14 mouse cellular contexts compared by ENCODE assay signal in genomic region chr1:74066061-74066460, GRCm38 (mm10). TPM values are rescaled to one million over a fixed set of nuclear protein-coding genes. Genes with fewer than 3 reads are reported as not detected.
DNase-seq lines count a peak whose midpoint lies in the region; ATAC-seq and TF ChIP-seq lines count a peak whose summit lies in the region.
"Had no signal": no experiment of that assay in that cellular context is flagged by ENCODE, and none has a peak within 500 bp of the region (broad histone marks: within the 10 kb centered on the region; RNA-seq: fewer than 3 reads in every experiment).

No protein-coding gene starts in this region.

- intact Hi-C loops in heart, postnatal 14 days (cut with DNase I) = no loop called here

- peaks cover 15% of the 10 kb centered on the region for H3K4me1 ChIP-seq in cerebellum, adult 2 months (ENCODE audit: control insufficient read depth, insufficient read depth, low read length)

- H3K4me3 ChIP-seq in cerebellum, adult 2 months (replicated peaks; ENCODE audit: insufficient read depth, low read depth, low read length) = no peak overlapping the region
- H3K4me3 ChIP-seq: megakaryocyte, embryonic 14.5 days; neural tube, embryonic 13.5 days had no signal

- TF ChIP-seq CTCF in cerebellum, adult 2 months (IDR thresholded peaks at IDR 0.05; ENCODE audit: borderline replicate concordance, insufficient read depth, low read depth, low read length) = no peak

- H3K27ac ChIP-seq in cerebellum, adult 2 months (ENCODE audit: insufficient read depth, low read length) = no peak overlapping the region
- H3K27ac ChIP-seq: hindbrain, postnatal 0 days; neural tube, embryonic 13.5 days had no signal

- peak; percentile 49 for DNase-seq in 3134 (ENCODE audit: extremely low read depth, insufficient read length, low spot score)
- DNase-seq in Muller cell, postnatal 12 days (ENCODE audit: inconsistent ontology term) = peak; percentile 57
- DNase-seq in gastrocnemius, adult 8-10 months (ENCODE audit: low spot score in 2 of 2) = peak; percentile 62 to 75
- DNase-seq in heart, postnatal 14 days = peak; percentile 46 to 55
- DNase-seq in cerebellum, adult 2 months = no peak
- DNase-seq in right cerebral cortex, postnatal 10 days (ENCODE audit: low spot score in 2 of 2) = no peak
- DNase-seq: layer of hippocampus, adult 9-11 months had no signal

- H3K27me3 ChIP-seq in cerebellum, adult 2 months (ENCODE audit: control insufficient read depth, insufficient read depth, low read length) = no peaks in the 10 kb centered on the region

- WGBS in cerebellum, adult 2 months = 67% methylated on average over 5 of the region's 5 CpGs

- TF ChIP-seq POLR2A in cerebellum, adult 2 months (IDR thresholded peaks at IDR 0.05; ENCODE audit: borderline replicate concordance, insufficient read depth, low read length) = no peak

- ATAC-seq in erythroid progenitor cell, adult 5-6 weeks (replicated peaks; ENCODE audit: low FRiP score, poor library complexity, severe bottlenecking) = no peak
- ATAC-seq in granulocyte monocyte progenitor cell, adult 5-6 weeks (replicated peaks; ENCODE audit: poor library complexity, severe bottlenecking) = no peak
- ATAC-seq: forebrain, embryonic 14.5 days; hindbrain, postnatal 0 days had no signal

RNA-seq across cellular contexts. Expression of gene Tns1, which starts 58.2 kb away (rescaled TPM):
- total RNA-seq in gastrocnemius, adult 8-10 months (2022) = 100 to 1,000 TPM; 217 to 331 (median 279) TPM
- total RNA-seq in heart, postnatal 14 days (2021) = 100 to 1,000 TPM; 677 to 755 TPM
- polyA plus RNA-seq in cerebellum, adult 2 months (2012; rRNA removed) = 23.4 and 25.1 TPM in 2 replicates
- total RNA-seq in erythroid progenitor cell, adult 5-6 weeks (2015; ENCODE audit: low replicate concordance) = 20.5 and 21.6 TPM in 2 replicates
- total RNA-seq in erythroid progenitor cell, adult 5-6 weeks (2017; ENCODE audit: low replicate concordance) = 20.0 and 49.5 TPM in 2 replicates
- total RNA-seq in granulocyte monocyte progenitor cell, adult 5-6 weeks (2014; fragmentation: Nextera tagmentation) = 10.9 and 29.0 TPM in 2 replicates
- 3.0 and 4.7 TPM in 2 replicates for total RNA-seq in granulocyte monocyte progenitor cell, adult 5-6 weeks (2017)
- total RNA-seq: MEL had no signal

RNA-seq across cellular contexts. Expression of gene Rufy4, which starts 59.3 kb away (rescaled TPM):
- not detected for total RNA-seq in gastrocnemius, adult 8-10 months (2022)
- 1 to 10 TPM; 1.4 to 1.5 TPM for total RNA-seq in heart, postnatal 14 days (2021)
- polyA plus RNA-seq in cerebellum, adult 2 months (2012; rRNA removed) = 0.17 and 0.18 TPM in 2 replicates
- not detected in 2 replicates for total RNA-seq in erythroid progenitor cell, adult 5-6 weeks (2015; ENCODE audit: low replicate concordance)
- 0.13 TPM in 1 of 2 replicates, not detected in the other for total RNA-seq in erythroid progenitor cell, adult 5-6 weeks (2017; ENCODE audit: low replicate concordance)
- 1.4 and 2.0 TPM in 2 replicates for total RNA-seq in granulocyte monocyte progenitor cell, adult 5-6 weeks (2014; fragmentation: Nextera tagmentation)
- total RNA-seq in granulocyte monocyte progenitor cell, adult 5-6 weeks (2017) = 0.30 TPM in 1 of 2 replicates, not detected in the other
- total RNA-seq: hindbrain, postnatal 0 days had no signal

Comparison
In these comparisons a context has a peak if more than half of its experiments do, and no peak if none do; other contexts are left out.
1. DNase-seq: peak in 3134 (single experiment), Muller cell, postnatal 12 days (single experiment), gastrocnemius, adult 8-10 months (2 of 2) and heart, postnatal 14 days (2 of 2); none in cerebellum, adult 2 months (0 of 2) and right cerebral cortex, postnatal 10 days (0 of 2).
2. RNA of gene Tns1, which starts 58.2 kb away (total RNA-seq): 677 to 755 TPM in heart, postnatal 14 days and 217 to 331 TPM in gastrocnemius, adult 8-10 months; 3.0 to 29.0 TPM in granulocyte monocyte progenitor cell, adult 5-6 weeks and 20.0 to 49.5 TPM in erythroid progenitor cell, adult 5-6 weeks; every median in the first group is over 4 times any median in the second.